Mouse (Mus musculus) MEL (cell line): Measurements from ENCODE around the gene Pcnx. TPM values are rescaled to one million over a fixed set of nuclear protein-coding genes. Genes with fewer than 3 reads are reported as not detected.

Source experiments
- DNase-seq: peaks from one replicate; pipeline ENCODE4 v3.0.0; 2011; ENCODE audit warnings: low read depth, low spot score
- H3K27ac ChIP-seq: 2 replicates; pipeline ENCODE4 v1.5.1; 2012; ENCODE audit warnings: low read depth, mild to moderate bottlenecking, control low read depth, low read length, moderate library complexity; ENCODE audit not compliant: control insufficient read depth
- H3K27me3 ChIP-seq, 2 experiments: fragments of 150-350 bp in 1 of 2; sonication (generic) in 1 of 2; 2 replicates each; pipeline ENCODE4 v1.6.1; 2012; ENCODE audit warnings: low read length in 2 of 2, mild to moderate bottlenecking in 2 of 2, improper control_type of control experiment in 1 of 2, moderate library complexity in 1 of 2; ENCODE audit not compliant: insufficient read depth in 2 of 2, control insufficient read depth in 1 of 2
- H3K36me3 ChIP-seq, 2 experiments: 2 replicates each; pipeline ENCODE4 v1.6.1; 2012 to 2014; ENCODE audit warnings: low read length in 2 of 2, improper control_type of control experiment in 1 of 2, inconsistent platforms in 1 of 2, mild to moderate bottlenecking in 1 of 2; ENCODE audit not compliant: insufficient read depth in 2 of 2, control insufficient read depth in 1 of 2
- H3K4me1 ChIP-seq, 2 experiments: fragments of 150-350 bp in 1 of 2; sonication (generic) in 1 of 2; 2 replicates each; pipeline ENCODE4 v1.6.1; 2012; ENCODE audit warnings: low read length in 2 of 2, improper control_type of control experiment in 1 of 2, mild to moderate bottlenecking in 1 of 2; ENCODE audit not compliant: insufficient read depth in 2 of 2, control insufficient read depth in 1 of 2
- H3K4me3 ChIP-seq, 2 experiments: fragments of 150-350 bp in 1 of 2; sonication (generic) in 1 of 2; 2 replicates each; pipeline ENCODE4 v1.5.1; 2012; ENCODE audit warnings: low read depth in 2 of 2, low read length in 2 of 2, mild to moderate bottlenecking in 2 of 2, moderate library complexity in 2 of 2, control low read depth in 1 of 2, improper control_type of control experiment in 1 of 2; ENCODE audit not compliant: control insufficient read depth in 1 of 2, insufficient read depth in 1 of 2
- H3K79me2 ChIP-seq: 2 replicates; pipeline ENCODE4 v1.6.1; 2012; ENCODE audit warnings: mild to moderate bottlenecking, low read length, moderate library complexity; ENCODE audit not compliant: control insufficient read depth, poor library complexity, insufficient read depth
- H3K9ac ChIP-seq: 2 replicates; pipeline ENCODE4 v1.6.1; 2012; ENCODE audit warnings: low read depth, mild to moderate bottlenecking, control low read depth, low read length, moderate library complexity; ENCODE audit not compliant: control insufficient read depth, poor library complexity, severe bottlenecking
- H3K9me3 ChIP-seq: fragments of 150-350 bp; sonication (generic); replicated peaks from 2 replicates; pipeline ENCODE4 v1.6.1; 2012; ENCODE audit warnings: mild to moderate bottlenecking, low read length, improper control_type of control experiment, moderate library complexity; ENCODE audit not compliant: insufficient read depth
- BHLHE40 ChIP-seq: IDR thresholded peaks from 2 replicates; pipeline ENCODE4 v1.6.1; 2012; ENCODE audit warnings: low read depth, mild to moderate bottlenecking, inconsistent platforms, low read length, improper control_type of control experiment, borderline replicate concordance
- CHD2 ChIP-seq: IDR thresholded peaks from 2 replicates; pipeline ENCODE4 v1.6.1; 2011; ENCODE audit warnings: low read length, improper control_type of control experiment
- CTCF ChIP-seq, 3 experiments: IDR thresholded peaks in 2 of 3; conservative IDR thresholded peaks in 1 of 3; 2 replicates each; pipeline ENCODE4 v1.5.1; 2011 to 2012; ENCODE audit warnings: low read length in 3 of 3, low read depth in 2 of 3, mild to moderate bottlenecking in 2 of 3, improper control_type of control experiment in 1 of 3, inconsistent platforms in 1 of 3, mixed read lengths in 1 of 3, moderate library complexity in 1 of 3; ENCODE audit not compliant: control insufficient read depth in 1 of 3, insufficient read depth in 1 of 3, poor library complexity in 1 of 3, severe bottlenecking in 1 of 3
- E2F4 ChIP-seq: IDR thresholded peaks from 2 replicates; pipeline ENCODE4 v1.6.1; 2011; ENCODE audit warnings: low read depth, low read length, improper control_type of control experiment, borderline replicate concordance
- ELF1 ChIP-seq: IDR thresholded peaks from 2 replicates; pipeline ENCODE4 v1.6.1; 2014; ENCODE audit warnings: low read depth, mild to moderate bottlenecking, inconsistent platforms, low read length, improper control_type of control experiment, moderate library complexity
- EP300 ChIP-seq, 2 experiments: IDR thresholded peaks; 2 replicates each; pipeline ENCODE4 v1.6.1; 2011; ENCODE audit warnings: improper control_type of control experiment in 2 of 2, low read length in 2 of 2, low read depth in 1 of 2, mild to moderate bottlenecking in 1 of 2
- ETS1 ChIP-seq: IDR thresholded peaks from 2 replicates; pipeline ENCODE4 v1.6.1; 2012; ENCODE audit warnings: low read depth, mild to moderate bottlenecking, inconsistent platforms, low read length, improper control_type of control experiment, moderate library complexity
- MAX ChIP-seq: IDR thresholded peaks from 2 replicates; pipeline ENCODE4 v1.6.1; 2011; ENCODE audit warnings: low read length, improper control_type of control experiment
- MEF2A ChIP-seq: IDR thresholded peaks from 2 replicates; pipeline ENCODE4 v1.6.1; 2014; ENCODE audit warnings: low read depth, mild to moderate bottlenecking, inconsistent platforms, low read length, improper control_type of control experiment; ENCODE audit not compliant: poor library complexity, insufficient replicate concordance, severe bottlenecking; ENCODE audit errors: extremely low read depth
- NELFE ChIP-seq: IDR thresholded peaks from 2 replicates; pipeline ENCODE4 v1.6.1; 2011; ENCODE audit warnings: low read depth, low read length, improper control_type of control experiment
- POLR2AphosphoS5 ChIP-seq: IDR thresholded peaks from 2 replicates; pipeline ENCODE4 v1.6.1; 2012; ENCODE audit warnings: low read depth, borderline replicate concordance, mild to moderate bottlenecking, inconsistent platforms, low read length, moderate library complexity, mixed read lengths
- SIN3A ChIP-seq: IDR thresholded peaks from 2 replicates; pipeline ENCODE4 v1.6.1; 2012; ENCODE audit warnings: low read length, improper control_type of control experiment, inconsistent platforms
- TBP ChIP-seq: IDR thresholded peaks from 2 replicates; pipeline ENCODE4 v1.8.0; 2011; ENCODE audit warnings: low read depth, low read length, improper control_type of control experiment
- ZKSCAN1 ChIP-seq: IDR thresholded peaks from 2 replicates; pipeline ENCODE4 v1.6.1; 2012; ENCODE audit warnings: low read depth, mild to moderate bottlenecking, inconsistent platforms, low read length, improper control_type of control experiment, moderate library complexity
- polyA plus RNA-seq, 2 experiments: library from polyadenylated mRNA; stranded (reverse) in 1 of 2; unstranded in 1 of 2; fragments of >175 nt in 1 of 2; fragments of >200 nt in 1 of 2; gene quantifications; 2 replicates each; pipeline versions ENCODE4 v1.2.1 to v1.2.4; 2012; ENCODE audit warnings: low replicate concordance in 2 of 2, low read depth in 1 of 2; ENCODE audit not compliant: insufficient read length in 2 of 2, insufficient read depth in 1 of 2, missing spikeins in 1 of 2
- total RNA-seq: library from RNA; depleted of rRNA; stranded (reverse); fragments of 300-350 nt; gene quantifications from 2 replicates; pipeline ENCODE4 v1.2.3, GENCODE M21; 2012

Pcnx gene
- total and polyA plus RNA-seq, 3 experiments, result 8.9 to 140 (median 20.6) TPM

GRCm38 (mm10) chr12:81810417-81810816 is 49.4 kb upstream of the Pcnx start:
- Histone ChIP-seq H3K9me3 (no peaks in the 10 kb centered on the region), H3K27ac (no peak overlapping the region), H3K9ac (no peak overlapping the region), H3K4me3 (no peak overlapping the region), H3K36me3 (peaks cover 0 to 11% of the 10 kb centered on the region in 2 experiments; a peak in 2 of 4 replicates), H3K79me2 (no peaks in the 10 kb centered on the region), H3K27me3 (peaks cover 4 to 14% of the 10 kb centered on the region in 2 experiments), H3K4me1 (peaks cover 0 to 10% of the 10 kb centered on the region in 2 experiments; a peak in 3 of 4 replicates)
- TF ChIP-seq NELFE, result no peak
- no peak for TF ChIP-seq CTCF (IDR thresholded peaks at IDR 0.05 in 2 of 3, conservative IDR thresholded peaks at IDR 0.05 in 1 of 3; ENCODE audit: control insufficient read depth in 1 of 3, insufficient read depth in 1 of 3, low read depth in 2 of 3, low read length in 3 of 3, poor library complexity in 1 of 3, severe bottlenecking in 1 of 3)
- TF ChIP-seq EP300 (IDR thresholded peaks at IDR 0.05; ENCODE audit: low read depth in 1 of 2, low read length in 2 of 2), result no peak
- no peak for TF ChIP-seq POLR2AphosphoS5
- no peak for TF ChIP-seq TBP
- no peak for TF ChIP-seq MAX
- no peak for DNase-seq

GRCm38 (mm10) chr12:81814742-81815141 is 45.1 kb upstream of the Pcnx start:
- H3K79me2 ChIP-seq, result no peaks in the 10 kb centered on the region
- no peak overlapping the region for H3K27ac ChIP-seq
- no peak for DNase-seq
- no peaks in the 10 kb centered on the region for H3K4me1 ChIP-seq
- H3K9me3 ChIP-seq, result no peaks in the 10 kb centered on the region
- H3K36me3 ChIP-seq, result no peaks in the 10 kb centered on the region
- TF ChIP-seq E2F4 (no peak), CTCF (IDR thresholded peaks at IDR 0.05 in 2 of 3, conservative IDR thresholded peaks at IDR 0.05 in 1 of 3; ENCODE audit: control insufficient read depth in 1 of 3, insufficient read depth in 1 of 3, low read depth in 2 of 3, low read length in 3 of 3, poor library complexity in 1 of 3, severe bottlenecking in 1 of 3) (no peak), ZKSCAN1 (no peak), BHLHE40 (no peak), TBP (no peak), CHD2 (no peak), ETS1 (no peak), ELF1 (no peak), SIN3A (no peak), MEF2A (no peak)
- TF ChIP-seq, all 39 proteins: peak for 0
- H3K4me3 ChIP-seq, result no peak overlapping the region
- peaks cover 9 to 19% of the 10 kb centered on the region in 2 experiments for H3K27me3 ChIP-seq
- no peak overlapping the region for H3K9ac ChIP-seq
